Mouse (Mus musculus) left cerebral cortex, adult 8-10 months (tissue): Measurements from ENCODE around the gene Gm20388. TPM values are rescaled to one million over a fixed set of nuclear protein-coding genes. Genes with fewer than 3 reads are reported as not detected.

Source experiments
- DNase-seq, 2 experiments: peaks; one replicate each; pipeline ENCODE4 v3.0.0; 2022; ENCODE audit warnings: low spot score in 2 of 2
- total RNA-seq, 4 experiments: library from RNA; stranded (reverse); gene quantifications; 2 replicates each; pipeline ENCODE4 v1.2.4; 2022

Gm20388 gene
- total RNA-seq, 4 experiments from 2014 or later: 10.4 to 20.8 (median 16.4) TPM

DNA sequence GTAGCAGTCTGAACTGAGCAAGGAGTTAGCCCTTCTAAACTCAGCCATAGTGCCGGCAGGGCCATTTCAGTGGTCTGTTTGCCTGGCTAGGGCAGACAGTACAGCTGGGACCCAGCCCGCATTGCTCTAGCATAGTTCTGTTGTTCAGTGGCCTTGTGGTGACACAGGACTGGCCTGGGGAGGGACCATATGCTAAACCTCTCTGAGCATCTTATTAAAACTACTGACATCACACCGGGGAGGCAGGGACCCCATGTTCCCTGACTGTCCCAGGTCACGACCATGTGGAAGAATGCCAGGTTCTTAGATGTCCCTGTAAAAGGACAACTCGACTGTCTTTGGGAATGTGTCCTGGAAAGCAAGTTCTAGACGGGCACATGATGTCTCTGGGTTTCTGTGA is 1181.5 kb downstream of the Gm20388 start:
- DNase-seq: no peak

DNA sequence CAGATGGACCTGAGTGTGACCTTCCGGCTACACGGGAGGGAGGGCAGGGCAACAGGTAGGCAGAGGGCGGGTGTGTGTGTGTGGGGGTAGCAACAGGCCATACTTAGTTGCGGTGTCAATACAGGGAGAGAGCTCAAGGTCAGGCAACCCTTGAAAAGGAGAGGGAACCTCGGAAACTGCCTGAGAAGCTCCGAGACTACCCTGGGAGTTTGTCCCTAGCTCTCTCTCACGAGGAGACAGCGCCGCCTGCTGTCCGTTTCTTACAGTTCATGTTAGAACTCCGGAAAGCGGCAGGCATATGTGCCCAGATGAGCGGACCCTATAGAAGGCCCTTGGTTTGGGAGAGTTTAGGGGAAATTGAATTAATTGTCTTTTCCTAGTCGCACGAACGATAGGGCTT is 1182.0 kb downstream of the Gm20388 start:
- peak; percentile 33 to 75 for DNase-seq

DNA sequence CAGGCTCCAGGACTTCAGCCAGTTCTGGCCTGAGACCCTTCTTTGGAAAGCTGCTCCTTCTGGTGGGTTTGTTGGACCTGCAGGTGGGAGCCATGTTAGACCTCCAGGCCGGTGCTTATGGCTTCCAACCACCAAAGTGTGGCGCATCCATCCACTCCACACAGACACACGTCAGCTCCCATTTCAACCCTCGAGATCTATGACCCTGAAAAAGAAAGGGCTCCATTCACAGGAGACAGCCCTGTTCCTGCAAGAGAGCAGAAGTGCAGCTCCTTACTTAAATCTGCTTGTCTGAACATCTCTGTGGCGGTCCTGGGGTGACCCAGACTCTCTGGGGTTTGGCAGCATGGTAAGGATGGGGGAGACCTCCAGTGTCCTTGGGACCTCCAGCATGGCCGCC is 1182.9 kb downstream of the Gm20388 start:
- no peak for DNase-seq

DNA sequence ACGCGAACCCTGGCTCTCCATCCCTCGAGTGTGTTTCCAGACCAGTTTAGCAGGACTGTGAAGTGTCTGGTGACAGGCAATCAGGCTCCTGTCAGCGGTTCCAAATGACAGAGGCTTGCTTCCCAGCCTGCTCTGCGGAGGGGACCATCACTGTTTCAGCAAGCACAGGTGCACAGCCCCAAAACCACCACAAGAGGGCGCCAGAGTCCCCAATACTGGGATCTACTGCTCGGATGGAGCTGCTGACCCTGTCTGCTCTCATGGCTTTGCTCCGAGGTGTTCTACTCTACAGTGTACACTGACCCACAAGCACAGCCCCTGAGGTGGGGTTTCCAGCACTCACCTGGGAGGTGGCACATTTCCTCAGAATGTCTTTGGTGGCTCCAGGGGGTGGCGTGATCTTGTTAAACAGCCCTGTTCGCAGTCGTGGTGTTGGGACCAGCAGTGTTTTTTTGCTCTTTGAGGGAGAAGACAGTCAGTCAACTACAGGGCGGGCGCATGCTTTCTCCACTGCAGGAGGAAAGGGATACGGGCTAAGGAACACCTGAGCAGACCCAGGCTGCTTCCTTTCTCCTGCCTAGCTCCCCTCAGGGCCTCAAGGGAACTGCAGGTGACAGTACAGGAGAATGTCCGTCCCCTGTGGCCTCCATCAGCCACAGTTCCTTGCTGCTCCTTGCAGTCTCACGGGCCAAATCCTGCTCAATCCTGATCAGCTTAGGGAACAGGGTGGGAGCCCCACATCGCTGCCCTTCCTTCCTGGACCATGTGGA is 1193.6 kb downstream of the Gm20388 start:
- peak in 1 of 2 experiments; percentile 40 for DNase-seq

DNA sequence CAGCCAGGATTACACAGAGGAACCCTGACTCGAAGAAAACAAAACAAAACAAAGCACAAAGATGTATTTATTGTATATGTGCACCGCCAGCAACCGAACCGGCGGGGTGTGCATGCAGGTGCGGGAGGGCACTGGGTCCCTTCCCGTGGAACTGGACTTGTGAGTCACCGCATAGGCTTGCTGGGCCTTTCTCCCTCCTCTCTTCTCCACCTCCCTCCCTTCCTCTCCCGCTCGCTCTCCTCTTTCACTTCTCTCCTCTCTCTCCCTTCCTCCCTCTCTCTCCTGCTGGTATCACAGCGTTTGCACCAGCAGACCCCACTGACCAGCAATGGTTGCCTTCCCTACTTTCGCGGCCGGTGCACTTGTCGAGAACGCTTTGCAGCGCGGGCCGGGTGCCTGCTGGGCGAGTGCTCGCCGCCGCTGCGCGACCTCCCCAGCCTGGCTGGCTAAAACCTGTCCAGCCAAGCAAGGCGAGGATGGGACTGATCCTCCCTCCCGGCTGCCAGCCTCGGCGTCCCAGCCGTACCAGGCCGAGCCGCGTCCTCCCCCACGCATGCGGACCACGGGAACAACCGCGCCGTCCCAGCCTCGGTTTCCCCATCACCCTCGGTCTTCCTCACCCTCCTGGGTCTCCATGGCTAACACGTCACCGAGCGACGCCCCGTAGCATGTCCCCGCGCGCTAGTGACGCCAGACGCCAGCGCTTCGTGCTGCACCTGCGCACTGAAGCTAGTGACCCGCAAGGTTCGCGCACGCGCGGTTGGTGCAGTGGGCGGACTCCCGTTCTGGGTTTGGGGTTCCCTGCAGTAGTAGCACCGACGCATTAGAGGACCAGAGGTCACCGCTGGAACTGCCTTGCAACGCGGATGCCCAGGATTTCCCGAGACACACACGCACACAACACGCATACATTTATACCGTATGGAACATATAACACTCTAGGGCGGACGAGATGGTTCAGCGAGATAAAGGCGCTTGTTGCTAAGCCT is 1197.3 kb downstream of the Gm20388 start, which contains the start of gene Mthfsd:
Mthfsd (minus strand) TSS at position 725 of the 989 bp plus-strand sequence.
- peak; percentile 98 for DNase-seq

DNA sequence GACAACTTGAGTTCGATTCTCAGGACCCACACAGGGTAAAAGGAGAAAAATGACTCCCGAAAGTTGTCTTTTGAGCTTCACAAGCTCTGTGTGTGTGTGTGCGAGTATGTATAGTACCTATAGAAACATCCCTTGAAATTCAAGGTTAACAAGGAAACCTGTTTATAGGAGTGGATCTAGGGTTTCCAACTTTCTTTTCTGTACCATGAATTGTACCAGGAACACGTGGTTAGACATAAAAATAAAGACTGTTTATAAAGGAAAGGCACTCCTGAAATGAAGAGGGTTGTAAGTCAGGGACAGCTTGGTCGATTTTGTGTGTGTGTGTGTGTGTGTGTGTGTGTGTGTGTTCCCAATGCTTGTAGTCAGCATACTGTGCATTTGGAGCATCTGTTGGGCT is 1198.0 kb downstream of the Gm20388 start:
- DNase-seq: no peak

DNA sequence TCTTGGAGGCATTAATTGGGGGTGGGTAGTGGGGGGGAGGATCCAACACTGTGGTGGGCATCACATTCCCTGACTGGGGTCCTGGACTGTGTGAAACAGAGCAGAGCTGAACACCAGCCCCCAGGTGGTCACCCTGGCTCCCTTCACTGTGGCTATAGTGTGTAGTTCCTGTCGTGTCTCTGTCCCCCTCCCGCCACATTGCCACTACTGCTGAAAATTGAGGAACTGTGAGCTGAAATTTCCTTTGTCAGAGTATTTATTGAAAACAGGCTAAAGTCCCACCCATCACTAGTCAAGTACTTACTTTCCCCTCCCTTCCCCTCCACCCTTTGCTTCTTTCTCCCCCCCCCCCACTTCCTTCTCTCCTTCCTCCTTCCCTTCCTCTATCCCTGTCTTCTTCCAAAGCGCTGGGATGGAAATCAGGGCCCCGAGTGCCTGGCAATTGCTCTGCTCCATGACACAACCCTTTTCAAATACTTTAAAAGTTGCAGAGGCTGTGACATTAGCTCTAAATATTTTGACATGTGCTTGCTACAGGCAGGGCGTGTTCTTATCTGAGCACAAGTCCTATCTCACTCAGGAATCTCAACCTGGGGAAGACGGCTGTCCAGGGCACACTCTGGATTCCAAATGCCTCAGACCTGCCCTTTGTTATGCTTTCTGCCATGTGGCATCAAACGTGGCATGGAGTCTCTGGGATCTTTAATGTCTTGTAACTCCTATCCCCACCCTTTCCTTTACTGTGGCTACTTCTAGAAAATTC is 1200.7 kb downstream of the Gm20388 start:
- no peak for DNase-seq

DNA sequence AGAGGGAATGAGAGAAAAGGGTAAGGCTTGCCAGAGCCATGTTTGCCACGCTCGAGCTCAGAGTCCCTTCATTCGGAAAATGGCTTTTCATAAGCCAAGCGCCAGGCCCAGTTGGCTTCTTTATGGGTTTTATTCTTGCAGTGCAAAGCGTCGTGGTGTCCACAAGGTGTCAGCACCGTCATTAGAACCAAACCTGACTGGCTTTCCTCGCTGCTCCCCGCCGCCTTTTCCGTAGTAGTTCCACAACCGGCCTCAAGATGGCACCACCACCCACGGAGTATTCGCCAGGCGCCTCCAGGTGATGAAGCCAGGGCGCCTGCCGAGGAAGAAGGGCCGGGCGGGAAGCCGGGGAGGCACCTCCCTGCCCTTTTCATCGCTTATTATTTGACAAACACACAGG is 1202.6 kb downstream of the Gm20388 start:
- peak; percentile 81 to 99 for DNase-seq

DNA sequence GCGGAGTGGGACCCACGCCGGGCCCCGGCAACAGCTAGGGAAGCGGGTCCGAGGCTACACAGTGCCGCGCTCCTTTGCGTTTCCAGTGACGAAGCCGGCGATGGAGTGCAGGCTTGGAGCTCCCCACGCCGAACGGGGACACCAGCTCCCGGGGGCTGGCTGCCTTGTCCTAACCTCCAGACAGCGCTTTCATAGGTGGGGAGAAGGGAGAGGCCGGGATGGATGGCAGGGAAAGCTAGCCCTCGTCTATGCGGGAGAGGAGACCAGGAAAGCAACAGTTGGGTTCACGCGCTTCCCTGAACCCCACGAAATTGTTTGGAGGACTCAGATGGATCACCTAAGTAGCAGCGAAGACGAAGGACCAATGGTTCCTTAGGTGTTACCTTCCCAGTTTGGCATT is 1204.5 kb downstream of the Gm20388 start:
- no peak for DNase-seq

DNA sequence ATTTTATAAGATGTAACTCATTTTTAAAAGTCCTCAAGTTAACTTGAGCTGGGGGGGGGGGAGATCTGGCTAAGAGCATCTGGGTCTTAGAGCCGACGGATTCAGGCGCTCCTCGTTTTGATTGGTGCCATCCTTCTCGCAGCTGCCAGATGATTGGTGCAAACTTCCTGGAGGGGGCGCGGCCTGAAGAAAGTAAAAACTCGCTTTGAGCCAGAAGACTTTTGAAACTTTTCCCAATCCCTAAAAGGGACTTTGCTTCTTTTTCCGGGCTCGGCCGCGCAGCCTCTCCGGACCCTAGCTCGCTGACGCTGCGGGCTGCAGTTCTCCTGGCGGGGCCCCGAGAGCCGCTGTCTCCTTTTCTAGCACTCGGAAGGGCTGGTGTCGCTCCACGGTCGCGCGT is 1205.3 kb downstream of the Gm20388 start, which contains the start of gene Foxc2:
Foxc2 (plus strand) TSS at position 224 of the 400 bp plus-strand sequence.
- peak in 1 of 2 experiments; percentile 42 for DNase-seq

DNA sequence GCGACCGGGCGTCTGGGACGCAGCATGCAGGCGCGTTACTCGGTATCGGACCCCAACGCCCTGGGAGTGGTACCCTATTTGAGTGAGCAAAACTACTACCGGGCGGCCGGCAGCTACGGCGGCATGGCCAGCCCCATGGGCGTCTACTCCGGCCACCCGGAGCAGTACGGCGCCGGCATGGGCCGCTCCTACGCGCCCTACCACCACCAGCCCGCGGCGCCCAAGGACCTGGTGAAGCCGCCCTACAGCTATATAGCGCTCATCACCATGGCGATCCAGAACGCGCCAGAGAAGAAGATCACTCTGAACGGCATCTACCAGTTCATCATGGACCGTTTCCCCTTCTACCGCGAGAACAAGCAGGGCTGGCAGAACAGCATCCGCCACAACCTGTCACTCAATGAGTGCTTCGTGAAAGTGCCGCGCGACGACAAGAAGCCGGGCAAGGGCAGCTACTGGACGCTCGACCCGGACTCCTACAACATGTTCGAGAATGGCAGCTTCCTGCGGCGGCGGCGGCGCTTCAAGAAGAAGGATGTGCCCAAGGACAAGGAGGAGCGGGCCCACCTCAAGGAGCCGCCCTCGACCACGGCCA is 1206.0 kb downstream of the Gm20388 start:
- no peak for DNase-seq

DNA sequence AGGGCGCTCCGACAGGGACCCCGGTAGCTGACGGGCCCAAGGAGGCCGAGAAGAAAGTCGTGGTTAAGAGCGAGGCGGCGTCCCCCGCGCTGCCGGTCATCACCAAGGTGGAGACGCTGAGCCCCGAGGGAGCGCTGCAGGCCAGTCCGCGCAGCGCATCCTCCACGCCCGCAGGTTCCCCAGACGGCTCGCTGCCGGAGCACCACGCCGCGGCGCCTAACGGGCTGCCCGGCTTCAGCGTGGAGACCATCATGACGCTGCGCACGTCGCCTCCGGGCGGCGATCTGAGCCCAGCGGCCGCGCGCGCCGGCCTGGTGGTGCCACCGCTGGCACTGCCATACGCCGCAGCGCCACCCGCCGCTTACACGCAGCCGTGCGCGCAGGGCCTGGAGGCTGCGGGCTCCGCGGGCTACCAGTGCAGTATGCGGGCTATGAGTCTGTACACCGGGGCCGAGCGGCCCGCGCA is 1206.6 kb downstream of the Gm20388 start:
- no peak for DNase-seq

DNA sequence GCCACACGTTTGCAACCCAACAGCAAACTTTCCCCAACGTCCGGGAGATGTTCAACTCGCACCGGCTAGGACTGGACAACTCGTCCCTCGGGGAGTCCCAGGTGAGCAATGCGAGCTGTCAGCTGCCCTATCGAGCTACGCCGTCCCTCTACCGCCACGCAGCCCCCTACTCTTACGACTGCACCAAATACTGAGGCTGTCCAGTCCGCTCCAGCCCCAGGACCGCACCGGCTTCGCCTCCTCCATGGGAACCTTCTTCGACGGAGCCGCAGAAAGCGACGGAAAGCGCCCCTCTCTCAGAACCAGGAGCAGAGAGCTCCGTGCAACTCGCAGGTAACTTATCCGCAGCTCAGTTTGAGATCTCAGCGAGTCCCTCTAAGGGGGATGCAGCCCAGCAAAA is 1207.3 kb downstream of the Gm20388 start:
- DNase-seq: no peak

DNA sequence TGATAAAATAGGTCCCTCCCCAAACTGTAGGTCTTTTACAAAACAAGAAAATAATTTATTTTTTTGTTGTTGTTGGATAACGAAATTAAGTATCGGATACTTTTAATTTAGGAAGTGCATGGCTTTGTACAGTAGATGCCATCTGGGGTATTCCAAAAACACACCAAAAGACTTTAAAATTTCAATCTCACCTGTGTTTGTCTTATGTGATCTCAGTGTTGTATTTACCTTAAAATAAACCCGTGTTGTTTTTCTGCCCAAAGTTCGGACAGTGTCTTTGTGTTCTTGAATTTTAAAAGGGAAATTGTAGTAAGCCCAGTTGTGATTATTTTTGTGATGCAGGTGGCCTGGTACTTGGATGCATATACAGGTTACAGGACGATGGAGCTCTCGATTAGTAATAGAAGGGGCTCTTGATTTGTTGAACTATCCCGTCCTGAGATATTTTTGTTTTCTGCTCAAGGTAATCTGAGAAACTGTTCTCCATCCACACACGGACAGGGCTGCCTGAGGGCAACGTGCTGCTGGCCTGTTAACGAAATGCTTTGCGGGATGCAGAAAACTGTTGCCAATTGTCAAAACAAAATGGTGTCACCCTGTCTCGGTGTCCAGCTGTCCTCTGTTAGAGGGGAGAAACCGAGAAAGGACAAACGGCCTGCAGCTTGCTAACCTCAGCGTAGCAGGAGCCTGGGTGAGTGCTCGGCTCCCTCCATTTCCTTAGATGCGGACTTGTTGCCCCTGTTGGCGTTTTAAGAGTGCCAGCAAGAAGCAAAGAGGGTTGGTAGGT is 1208.2 kb downstream of the Gm20388 start:
- DNase-seq: no peak

DNA sequence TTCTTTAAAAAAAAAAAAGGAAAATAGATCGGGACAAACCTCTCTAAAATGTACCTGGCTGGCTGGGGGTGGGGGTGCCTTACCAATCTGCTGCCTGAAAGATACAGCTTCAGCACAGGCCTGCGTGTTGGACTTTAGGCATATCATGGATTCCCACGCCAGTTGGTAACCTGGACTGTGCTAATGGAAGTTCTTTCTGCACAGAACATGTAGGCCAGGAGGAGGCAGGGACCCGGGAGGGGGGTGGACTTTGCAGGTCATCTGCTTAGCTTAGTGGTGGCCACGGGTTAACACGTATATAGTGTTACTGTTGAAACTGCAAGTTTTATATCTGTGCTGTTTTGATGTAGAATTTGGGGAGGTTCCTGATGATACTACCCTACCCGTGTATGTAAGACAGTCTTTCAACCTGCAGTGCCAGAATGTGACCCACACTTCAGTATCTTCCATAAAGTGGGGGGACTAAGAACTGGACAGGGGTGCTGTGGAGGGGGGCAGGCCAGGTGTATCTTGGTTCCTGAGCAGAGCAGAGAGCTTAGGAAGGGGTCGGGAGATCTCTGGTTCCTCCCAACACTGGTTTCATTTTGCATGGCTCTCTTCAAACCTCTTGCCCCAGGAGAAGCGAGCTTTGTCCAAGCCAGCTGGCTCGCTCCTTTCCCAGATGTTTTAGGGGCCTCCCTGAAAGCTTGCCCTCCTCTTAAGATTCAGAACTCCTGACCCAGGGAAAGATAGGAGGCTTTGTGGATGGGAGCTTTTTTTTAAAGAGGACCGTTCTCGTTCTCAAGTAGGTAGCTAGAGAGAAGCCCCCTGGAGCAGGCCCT is 1209.2 kb downstream of the Gm20388 start:
- DNase-seq: no peak

DNA sequence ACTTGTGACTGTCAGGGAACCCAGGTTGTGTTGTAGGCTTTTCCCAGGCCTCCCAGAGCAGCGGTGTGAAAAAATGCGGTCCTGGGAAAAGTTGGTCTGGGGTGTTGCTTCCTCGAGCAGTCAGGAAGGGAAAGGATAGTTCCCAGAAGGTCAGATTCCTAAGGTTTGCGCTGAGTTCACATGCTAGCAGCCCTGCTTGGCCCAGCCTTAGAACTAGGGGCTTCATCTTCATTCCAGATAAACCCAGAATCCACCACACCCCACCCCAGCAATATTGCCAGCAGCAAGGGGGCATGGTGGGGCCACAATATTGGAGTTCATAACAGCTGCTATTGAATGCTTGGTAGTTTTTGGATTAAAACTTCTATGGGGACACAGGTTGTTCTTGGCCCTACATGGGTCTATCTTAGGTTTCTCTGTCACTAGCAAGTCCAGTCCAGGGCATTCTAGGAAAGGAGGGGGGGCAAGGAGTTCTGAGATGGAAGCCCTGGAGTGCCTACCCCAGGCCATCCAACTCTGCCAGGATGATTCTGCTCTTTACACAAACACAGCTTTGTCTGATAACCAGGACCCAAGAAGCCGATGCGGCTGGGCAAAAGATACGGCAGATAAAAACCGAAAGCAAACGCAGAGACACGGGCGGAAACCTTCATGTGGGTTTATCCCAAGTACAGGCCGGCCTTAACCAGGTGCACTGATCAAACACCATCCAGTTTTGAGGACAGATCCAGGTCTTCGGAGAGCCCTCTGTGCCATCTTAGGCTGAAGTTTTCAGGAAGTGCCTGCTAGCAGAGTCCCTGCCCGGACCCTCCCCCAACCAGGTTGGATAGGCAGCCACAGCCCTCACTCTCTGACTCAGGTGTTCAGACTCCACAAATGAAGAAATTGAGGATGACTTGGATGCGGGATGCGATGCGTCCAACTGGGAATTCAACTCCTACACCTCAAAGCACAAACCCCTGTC is 1210.1 kb downstream of the Gm20388 start:
- no peak for DNase-seq

DNA sequence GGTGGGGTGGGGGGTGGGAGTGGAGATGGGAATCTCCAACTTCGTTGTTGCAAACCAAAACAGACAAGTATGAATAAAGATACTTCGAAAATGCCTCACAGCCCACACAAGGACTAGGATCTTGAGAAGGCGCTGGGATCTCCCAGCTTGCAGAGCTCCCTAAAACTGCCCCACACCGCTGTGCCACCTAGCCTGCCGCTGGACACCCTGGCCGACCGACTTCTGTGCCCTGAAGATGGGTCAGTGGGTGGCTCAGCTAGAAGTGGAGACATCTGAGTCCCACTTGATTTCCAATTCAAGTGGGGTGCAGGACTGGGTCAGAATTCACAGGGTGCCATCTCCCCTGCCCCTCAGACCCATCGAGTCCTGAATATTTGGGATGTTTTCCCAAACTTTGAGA is 1211.1 kb downstream of the Gm20388 start:
- DNase-seq: no peak

DNA sequence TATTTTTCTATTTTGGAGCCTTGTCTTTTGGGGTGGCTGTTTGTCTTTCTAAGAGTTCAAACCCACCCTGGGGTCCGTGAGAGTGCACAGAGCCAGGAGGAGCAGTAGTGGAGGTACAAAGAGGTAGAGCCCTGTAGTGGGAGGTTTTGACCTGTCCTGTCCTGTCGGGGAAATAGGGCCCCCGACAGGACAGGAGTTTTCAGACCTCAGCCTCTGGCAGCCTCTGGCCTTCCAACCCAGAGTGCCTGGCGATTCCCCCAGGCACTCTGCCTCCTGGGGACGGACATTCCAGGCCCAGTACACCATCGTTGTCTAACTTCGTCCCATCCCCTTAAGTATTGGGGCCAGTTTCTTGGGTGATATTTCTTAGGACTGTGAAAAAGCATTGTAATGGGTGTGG is 1211.7 kb downstream of the Gm20388 start:
- no peak for DNase-seq
